Mouse (Mus musculus) liver, embryonic 13.5 days (tissue): Measurements from ENCODE around the gene Cd2ap. TPM values are rescaled to one million over a fixed set of nuclear protein-coding genes. Genes with fewer than 3 reads are reported as not detected.
A peak's percentile ranks its signal among the peaks of the same experiment; 100 is the strongest.

Source experiments
- ATAC-seq: fragments of 200-750 bp; cut with Nextera tagmentation; 2 replicates; pipeline ENCODE4 v1.8.0; 2017; ENCODE audit warnings: low read depth, mild to moderate bottlenecking, moderate number of reproducible peaks, moderate library complexity
- DNase-seq: peaks from one replicate; pipeline ENCODE4 v3.0.0; 2022
- H3K27ac ChIP-seq: fragments of 300-500 bp; sonication (generic); 2 replicates; pipeline ENCODE4 v1.5.1; 2015; ENCODE audit warnings: moderate library complexity, mild to moderate bottlenecking, inconsistent platforms
- H3K27me3 ChIP-seq: fragments of 300-500 bp; sonication (generic); 2 replicates; pipeline ENCODE4 v1.6.1; 2015; ENCODE audit warnings: mild to moderate bottlenecking, inconsistent platforms
- H3K36me3 ChIP-seq: fragments of 300-500 bp; sonication (generic); 2 replicates; pipeline ENCODE4 v1.6.1; 2015; ENCODE audit warnings: mild to moderate bottlenecking, inconsistent platforms
- H3K4me1 ChIP-seq: fragments of 300-500 bp; sonication (generic); replicated peaks from 2 replicates; pipeline ENCODE4 v1.6.1; 2015; ENCODE audit warnings: inconsistent platforms
- H3K4me2 ChIP-seq: fragments of 300-500 bp; sonication (generic); 2 replicates; pipeline ENCODE4 v1.6.1; 2015; ENCODE audit warnings: inconsistent platforms, mild to moderate bottlenecking, moderate library complexity
- H3K4me3 ChIP-seq: fragments of 300-500 bp; sonication (generic); replicated peaks from 2 replicates; pipeline ENCODE4 v1.5.1; 2015; ENCODE audit warnings: mild to moderate bottlenecking, inconsistent platforms
- H3K9ac ChIP-seq: fragments of 300-500 bp; sonication (generic); 2 replicates; pipeline ENCODE4 v1.6.1; 2015; ENCODE audit warnings: mild to moderate bottlenecking, inconsistent platforms
- H3K9me3 ChIP-seq: fragments of 300-500 bp; sonication (generic); replicated peaks from 2 replicates; pipeline ENCODE4 v1.6.1; 2016; ENCODE audit warnings: inconsistent platforms
- WGBS: fragments of 180-500 bp; shearing (Covaris S2); methylation state at CpG from one replicate; pipeline ENCODE4 v1.1.7; 2015; ENCODE audit not compliant: insufficient replicate concordance; 5-methylcytosine and 5-hydroxymethylcytosine counted together
- polyA plus RNA-seq: library from polyadenylated mRNA; unstranded; fragments of >200 nt; fragmentation: Nextera tagmentation; extraction: Ambion mirVana; gene quantifications from 2 replicates; pipeline ENCODE4 v1.2.1, GENCODE M21; 2015

Gene Cd2ap
- polyA plus RNA-seq, 1 experiment from 2014 or later: 8.8 TPM

GRCm38 (mm10) chr17:42900795-42901194 lies 24.3 kb upstream of the Cd2ap start:
- DNase-seq (no peak), ATAC-seq (no peak)
- peaks cover 11% of the 10 kb centered on the region for H3K9me3 ChIP-seq
- no peak overlapping the region for H3K4me3 ChIP-seq
- no peak overlapping the region for H3K27ac ChIP-seq
- H3K27me3 ChIP-seq: no peaks in the 10 kb centered on the region
- H3K9ac ChIP-seq: no peak overlapping the region
- H3K36me3 ChIP-seq: no peaks in the 10 kb centered on the region
- 39% methylated on average over 2 of the region's 2 CpGs for WGBS
- H3K4me1 ChIP-seq: no peaks in the 10 kb centered on the region
- no peak overlapping the region for H3K4me2 ChIP-seq

- DNase-seq (no peak), ATAC-seq (no peak)
- H3K4me2 ChIP-seq: no peak overlapping the region
- H3K36me3 ChIP-seq: no peaks in the 10 kb centered on the region
- peaks cover 39% of the 10 kb centered on the region for H3K4me1 ChIP-seq
- no peaks in the 10 kb centered on the region for H3K27me3 ChIP-seq
- 41% methylated on average over 4 of the region's 4 CpGs for WGBS
- H3K9ac ChIP-seq: no peak overlapping the region
- H3K9me3 ChIP-seq: no peaks in the 10 kb centered on the region
- no peak overlapping the region for H3K4me3 ChIP-seq
- no peak overlapping the region for H3K27ac ChIP-seq
Observed at GRCm38 (mm10) chr17:42887282-42887707, 10.8 kb upstream of the Cd2ap start.

- no peak for ATAC-seq
Observed at GRCm38 (mm10) chr17:42885091-42885501, 8.6 kb upstream of the Cd2ap start.

GRCm38 (mm10) chr17:42884382-42884781 lies 7.9 kb upstream of the Cd2ap start:
- Histone ChIP-seq H3K9me3 (no peaks in the 10 kb centered on the region), H3K27ac (peak overlapping the region; percentile 86), H3K27me3 (no peaks in the 10 kb centered on the region), H3K4me2 (peak overlapping the region; percentile 72), H3K4me1 (peaks cover 44% of the 10 kb centered on the region), H3K9ac (peak overlapping the region; percentile 56), H3K36me3 (no peaks in the 10 kb centered on the region), H3K4me3 (peak overlapping the region; percentile 33; the same call in 1 of the 2 replicates)
- WGBS: 5% methylated on average over 4 of the region's 4 CpGs
- ATAC-seq (peak; percentile 14), DNase-seq (peak; percentile 19)

More at GRCm38 (mm10) chr17:42885091-42885501, 8.6 kb upstream of the Cd2ap start:
- no peaks in the 10 kb centered on the region for H3K27me3 ChIP-seq
- WGBS: 36% methylated on average over 7 of the region's 7 CpGs
- H3K9ac ChIP-seq: peak overlapping the region; percentile 31; the same call in 1 of the 2 replicates
- no peak for DNase-seq
- no peaks in the 10 kb centered on the region for H3K9me3 ChIP-seq
- H3K4me3 ChIP-seq: 0 out of 2 replicates have a peak overlapping the region, but pooled peaks have one; percentile 5
- H3K4me1 ChIP-seq: peaks cover 44% of the 10 kb centered on the region
- peak overlapping the region; percentile 72 for H3K4me2 ChIP-seq
- no peaks in the 10 kb centered on the region for H3K36me3 ChIP-seq
- peak overlapping the region; percentile 86 for H3K27ac ChIP-seq

GRCm38 (mm10) chr17:42883769-42884168 lies 7.3 kb upstream of the Cd2ap start:
- ATAC-seq: peak; percentile 95
- WGBS: 30% methylated on average over 8 of the region's 8 CpGs
- H3K4me3 ChIP-seq: peak overlapping the region; percentile 33
- peak overlapping the region; percentile 64 for H3K9ac ChIP-seq
- peak overlapping the region; percentile 86 for H3K27ac ChIP-seq
- H3K4me2 ChIP-seq: peak overlapping the region; percentile 72
- no peaks in the 10 kb centered on the region for H3K36me3 ChIP-seq
- no peaks in the 10 kb centered on the region for H3K27me3 ChIP-seq
- DNase-seq: peak; percentile 73
- H3K9me3 ChIP-seq: no peaks in the 10 kb centered on the region
- H3K4me1 ChIP-seq: peaks cover 46% of the 10 kb centered on the region

- no peaks in the 10 kb centered on the region for H3K27me3 ChIP-seq
- WGBS: 38% methylated on average over 9 of the region's 9 CpGs
- H3K27ac ChIP-seq: peak overlapping the region; percentile 86
- H3K36me3 ChIP-seq: no peaks in the 10 kb centered on the region
- peak overlapping the region; percentile 64 for H3K9ac ChIP-seq
- peak overlapping the region; percentile 72 for H3K4me2 ChIP-seq
- no peaks in the 10 kb centered on the region for H3K9me3 ChIP-seq
- H3K4me3 ChIP-seq: peak overlapping the region; percentile 33
- peaks cover 46% of the 10 kb centered on the region for H3K4me1 ChIP-seq
- ATAC-seq (peak; percentile 91), DNase-seq (peak; percentile 62)
Observed at GRCm38 (mm10) chr17:42883315-42883714, 6.8 kb upstream of the Cd2ap start.

- 77% methylated on average over 1 of the region's 1 CpGs for WGBS
- Histone ChIP-seq H3K27me3 (no peaks in the 10 kb centered on the region), H3K4me2 (peak overlapping the region; percentile 72), H3K4me1 (peaks cover 46% of the 10 kb centered on the region), H3K4me3 (peak overlapping the region; percentile 33), H3K27ac (peak overlapping the region; percentile 86), H3K9me3 (no peaks in the 10 kb centered on the region), H3K36me3 (no peaks in the 10 kb centered on the region), H3K9ac (peak overlapping the region; percentile 64)
- no peak for ATAC-seq
- no peak for DNase-seq
Observed at GRCm38 (mm10) chr17:42882873-42883272, 6.4 kb upstream of the Cd2ap start.

- WGBS: 29% methylated on average over 13 of the region's 13 CpGs
- H3K4me1 ChIP-seq: peaks cover 37% of the 10 kb centered on the region
- DNase-seq (no peak), ATAC-seq (no peak)
- H3K27ac ChIP-seq: peak overlapping the region; percentile 89; the same call in 1 of the 2 replicates
- peak overlapping the region; percentile 95 for H3K4me2 ChIP-seq
- no peaks in the 10 kb centered on the region for H3K36me3 ChIP-seq
- no peaks in the 10 kb centered on the region for H3K9me3 ChIP-seq
- H3K9ac ChIP-seq: peak overlapping the region; percentile 97
- H3K4me3 ChIP-seq: peak overlapping the region; percentile 95
- H3K27me3 ChIP-seq: no peaks in the 10 kb centered on the region
Observed at GRCm38 (mm10) chr17:42876904-42877425, 500 bp upstream of the Cd2ap start.

GRCm38 (mm10) chr17:42875571-42876000 lies 879 bp downstream of the Cd2ap start:
- ATAC-seq (no peak), DNase-seq (no peak)
- peak overlapping the region; percentile 95 for H3K4me2 ChIP-seq
- H3K4me1 ChIP-seq: peaks cover 38% of the 10 kb centered on the region
- peak overlapping the region; percentile 97 for H3K9ac ChIP-seq
- under 1% methylated on average over 17 of the region's 17 CpGs for WGBS
- no peaks in the 10 kb centered on the region for H3K27me3 ChIP-seq
- no peaks in the 10 kb centered on the region for H3K9me3 ChIP-seq
- H3K36me3 ChIP-seq: no peaks in the 10 kb centered on the region
- H3K4me3 ChIP-seq: peak overlapping the region; percentile 95
- H3K27ac ChIP-seq: peak overlapping the region; percentile 89

GRCm38 (mm10) chr17:42875015-42875414 lies 1.4 kb downstream of the Cd2ap start:
- 40% methylated on average over 6 of the region's 6 CpGs for WGBS
- peak overlapping the region; percentile 97 for H3K9ac ChIP-seq

GRCm38 (mm10) chr17:42870465-42870864 lies 6.0 kb downstream of the Cd2ap start:
- H3K4me3 ChIP-seq: no peak overlapping the region
- no peak overlapping the region for H3K4me2 ChIP-seq
- H3K36me3 ChIP-seq: no peaks in the 10 kb centered on the region
- no peaks in the 10 kb centered on the region for H3K9me3 ChIP-seq
- H3K9ac ChIP-seq: no peak overlapping the region
- ATAC-seq (no peak), DNase-seq (no peak)
- H3K4me1 ChIP-seq: peaks cover 30% of the 10 kb centered on the region
- H3K27ac ChIP-seq: no peak overlapping the region
- H3K27me3 ChIP-seq: no peaks in the 10 kb centered on the region

More at GRCm38 (mm10) chr17:42875015-42875414, 1.4 kb downstream of the Cd2ap start:
- Histone ChIP-seq H3K27ac (peak overlapping the region; percentile 89; the same call in 1 of the 2 replicates), H3K9me3 (no peaks in the 10 kb centered on the region), H3K4me2 (peak overlapping the region; percentile 95), H3K36me3 (no peaks in the 10 kb centered on the region), H3K4me1 (peaks cover 40% of the 10 kb centered on the region), H3K27me3 (no peaks in the 10 kb centered on the region), H3K4me3 (peak overlapping the region; percentile 95)
- ATAC-seq: no peak
- no peak for DNase-seq

GRCm38 (mm10) chr17:42863186-42863585 lies 13.3 kb downstream of the Cd2ap start:
- no peak for ATAC-seq
- Histone ChIP-seq H3K9ac (no peak overlapping the region), H3K27me3 (no peaks in the 10 kb centered on the region), H3K4me1 (peaks cover 15% of the 10 kb centered on the region), H3K4me2 (no peak overlapping the region), H3K27ac (no peak overlapping the region), H3K36me3 (no peaks in the 10 kb centered on the region), H3K4me3 (no peak overlapping the region), H3K9me3 (no peaks in the 10 kb centered on the region)
- DNase-seq: no peak
- 78% methylated on average over 3 of the region's 3 CpGs for WGBS
